8 mouse cellular contexts compared by ENCODE assay signal in genomic region chrX:13071241-13071775, GRCm38 (mm10). TPM values are rescaled to one million over a fixed set of nuclear protein-coding genes. Genes with fewer than 3 reads are reported as not detected.
DNase-seq lines count a peak whose midpoint lies in the region; ATAC-seq and TF ChIP-seq lines count a peak whose summit lies in the region.

Gene Usp9x (plus strand): TSS chrX:13071498.

- 0% methylated on average over 26 of the region's 36 CpGs for WGBS in kidney, adult 2 months
- WGBS in liver, embryonic 12.5 days (ENCODE audit: insufficient replicate concordance) = 7% methylated on average over 36 of the region's 36 CpGs
- under 1% methylated on average over 32 of the region's 36 CpGs for whole genome bisulfite sequencing in thymus, adult 2 months

- peak within 1 kb of the TSS; percentile 89 for H3K9ac ChIP-seq in liver, embryonic 12.5 days

- H3K79me2 ChIP-seq in myocyte (ENCODE audit: control insufficient read depth, insufficient read depth) = peaks cover 36% of the 10 kb centered on the region

- peak; percentile 59 for TF ChIP-seq CTCF in kidney, adult 2 months (conservative IDR thresholded peaks at IDR 0.05; ENCODE audit: insufficient read depth, insufficient read length, low read depth, low read length)
- TF ChIP-seq CTCF in thymus, adult 2 months (IDR thresholded peaks at IDR 0.05; ENCODE audit: borderline replicate concordance, control insufficient read depth, extremely low read depth, insufficient read depth, low read length, poor library complexity) = no peak

- H3K4me3 ChIP-seq in kidney, adult 2 months (ENCODE audit: insufficient read depth, low read depth, low read length) = peak within 1 kb of the TSS; percentile 87
- H3K4me3 ChIP-seq in liver, embryonic 12.5 days = peak within 1 kb of the TSS; percentile 79
- H3K4me3 ChIP-seq in myocyte = peak within 1 kb of the TSS; percentile 43
- H3K4me3 ChIP-seq in thymus, adult 2 months (ENCODE audit: control insufficient read depth, insufficient read depth, low read length) = peak within 1 kb of the TSS; percentile 89

- ATAC-seq in liver, embryonic 12.5 days = peak; percentile 83

- H3K4me1 ChIP-seq in kidney, adult 2 months (ENCODE audit: control insufficient read depth, insufficient read depth, low read length) = no peaks in the 10 kb centered on the region
- 0 out of 2 replicates have a peak, but pooled peaks cover 3% of the 10 kb centered on the region for H3K4me1 ChIP-seq in liver, embryonic 12.5 days
- 0 out of 2 replicates have a peak, but pooled peaks cover 2% of the 10 kb centered on the region for H3K4me1 ChIP-seq in thymus, adult 2 months (replicated peaks; ENCODE audit: control insufficient read depth, insufficient read depth, low read length)

- H3K27me3 ChIP-seq in kidney, adult 2 months (replicated peaks; ENCODE audit: control insufficient read depth, insufficient read depth, low read length) = no peaks in the 10 kb centered on the region
- peaks cover 15% of the 10 kb centered on the region for H3K27me3 ChIP-seq in liver, embryonic 12.5 days (replicated peaks)
- no peaks in the 10 kb centered on the region for H3K27me3 ChIP-seq in myocyte (ENCODE audit: control insufficient read depth, insufficient read depth, insufficient read length)
- H3K27me3 ChIP-seq in thymus, adult 2 months (ENCODE audit: control insufficient read depth, insufficient read depth, low read length) = no peaks in the 10 kb centered on the region

- H3K4me2 ChIP-seq in liver, embryonic 12.5 days = peak within 1 kb of the TSS; percentile 76
- H3K4me2 ChIP-seq in myocyte (ENCODE audit: low read depth) = peak within 1 kb of the TSS; percentile 76

- peak within 1 kb of the TSS; percentile 100 for H3K27ac ChIP-seq in kidney, adult 2 months (ENCODE audit: insufficient read depth, low read depth, low read length)
- H3K27ac ChIP-seq in liver, embryonic 12.5 days = peak within 1 kb of the TSS; percentile 93
- peak within 1 kb of the TSS; percentile 96 for H3K27ac ChIP-seq in thymus, adult 2 months (ENCODE audit: control insufficient read depth, insufficient read depth, low read length)

- H3K36me3 ChIP-seq in kidney, adult 2 months (ENCODE audit: control insufficient read depth, insufficient read depth, low read length) = no peaks in the 10 kb centered on the region; the same call in 1 of the 2 replicates
- peaks cover 3% of the 10 kb centered on the region; the same call in 1 of the 2 replicates for H3K36me3 ChIP-seq in liver, embryonic 12.5 days
- H3K36me3 ChIP-seq in myocyte (ENCODE audit: control insufficient read depth, insufficient read depth) = no peaks in the 10 kb centered on the region
- no peaks in the 10 kb centered on the region for H3K36me3 ChIP-seq in thymus, adult 2 months (ENCODE audit: control insufficient read depth, insufficient read depth, low read length)

- H3ac ChIP-seq in myocyte (ENCODE audit: control insufficient read depth, insufficient read length) = peak within 1 kb of the TSS; percentile 38

- TF ChIP-seq POLR2A in kidney, adult 2 months (IDR thresholded peaks at IDR 0.05; ENCODE audit: low read depth, low read length) = peak; percentile 70
- peak; percentile 74 for TF ChIP-seq POLR2A in myocyte (IDR thresholded peaks at IDR 0.05; ENCODE audit: insufficient read length, low read depth)
- no peak; the same call in 1 of the 2 replicates for TF ChIP-seq POLR2A in thymus, adult 2 months (IDR thresholded peaks at IDR 0.05; ENCODE audit: control insufficient read depth, extremely low read depth, insufficient read depth, low read length, poor library complexity)

- H3K9me3 ChIP-seq in liver, embryonic 12.5 days (replicated peaks) = no peaks in the 10 kb centered on the region

- peak; percentile 84 for DNase-seq in right cerebral cortex, postnatal 14 days
- DNase-seq in right cerebral cortex, postnatal 25 days = no peak
- DNase-seq in embryo, embryonic 9.5 days (ENCODE audit: extremely low spot score) = peak; percentile 94
- DNase-seq in heart, adult 18-20 months = peak in 1 of 2 experiments; percentile 91
- peak; percentile 90 for DNase-seq in kidney, adult 2 months
- peak; percentile 68 for DNase-seq in thymus, adult 2 months

TF ChIP-seq in myocyte, 11 proteins besides CTCF, POLR2A, EP300 and RAD21:
- TF ChIP-seq MYOG (IDR thresholded peaks at IDR 0.05; ENCODE audit: control insufficient read depth in 1 of 3, insufficient read depth in 1 of 3, insufficient read length in 2 of 3, low read depth in 2 of 3) (peak in 1 of 3 experiments; percentile 42), USF1 (IDR thresholded peaks at IDR 0.05; ENCODE audit: low read depth) (no peak), POLR2AphosphoS2 (IDR thresholded peaks at IDR 0.05; ENCODE audit: insufficient read length, low read depth) (peak; percentile 75), TCF3 (IDR thresholded peaks at IDR 0.05; ENCODE audit: insufficient read length, low read depth) (no peak), E2F4 (IDR thresholded peaks at IDR 0.05; ENCODE audit: insufficient read depth) (no peak), MYOD1 (IDR thresholded peaks at IDR 0.05; ENCODE audit: control insufficient read depth in 1 of 3, insufficient read length in 2 of 3, low read depth in 2 of 3) (peak in 1 of 3 experiments; percentile 2)

RNA-seq across cellular contexts. Expression of gene Usp9x, which starts in this region (rescaled TPM):
- 100 to 1,000 TPM; 152 to 163 TPM for total RNA-seq in heart, adult 18-20 months (2021)
- 13.3 and 18.9 TPM in 2 replicates for polyA plus RNA-seq in kidney, adult 2 months (2012; rRNA removed)
- 21.0 and 21.5 TPM in 2 replicates for polyA plus RNA-seq in liver, embryonic 12.5 days (2016; fragmentation: Nextera tagmentation; extraction: Ambion mirVana)
- polyA plus RNA-seq in myocyte (2012; fragmentation: generic; extraction: Trizol) = 18.9 TPM
- polyA plus RNA-seq in thymus, adult 2 months (2012; rRNA removed) = 14.4 and 16.2 TPM in 2 replicates
